Mouse (Mus musculus) heart, postnatal 0 days (tissue): ENCODE data around the gene Cfap54.

Experiments
- CTCF ChIP-seq: IDR thresholded peaks from 2 replicates; pipeline ENCODE4 v1.5.1; 2016; ENCODE audit warnings: antibody characterized with exemption, control low read depth, low read depth
- EP300 ChIP-seq: IDR thresholded peaks from 2 replicates; pipeline ENCODE4 v1.6.1; 2016; ENCODE audit warnings: antibody characterized with exemption, low read depth

- TF ChIP-seq CTCF (no peak), EP300 (no peak)
These were observed 116.3 kb downstream of the Cfap54 start for GRCm38 (mm10) chr10:92965134-92965533.
